Mouse (Mus musculus) heart, adult 18-20 months (tissue): ENCODE measurements around the gene Baz1b. TPM values are rescaled to one million over a fixed set of nuclear protein-coding genes. Genes with fewer than 3 reads are reported as not detected.

Source experiments
- DNase-seq, 2 experiments: peaks; one replicate each; pipeline ENCODE4 v3.0.0; 2021 to 2022; ENCODE audit warnings: mixed read lengths in 1 of 2
- long read RNA-seq, 2 experiments: library from polyadenylated mRNA; stranded (forward); transcript quantifications; one replicate each; pipeline ENCODE4 v2.0.0; 2021
- total RNA-seq, 2 experiments: library from RNA; stranded (reverse); gene quantifications; 2 replicates each; pipeline ENCODE4 v1.2.3; 2021

The Baz1b gene
- total RNA-seq: 10 to 100 TPM; 39.2 to 43.7 TPM
- long read RNA-seq, experiment 1, partial matches to known transcripts: 1 of 7 reads
- long read RNA-seq, experiment 1, other reads (novel, unspliced or antisense): 6 of 7 reads
- long read RNA-seq, experiment 2, full-length matches to known transcripts: 2 of 4 reads
- long read RNA-seq, experiment 2, partial matches to known transcripts: 1 of 4 reads
- long read RNA-seq, experiment 2, other reads (novel, unspliced or antisense): 1 of 4 reads

DNA sequence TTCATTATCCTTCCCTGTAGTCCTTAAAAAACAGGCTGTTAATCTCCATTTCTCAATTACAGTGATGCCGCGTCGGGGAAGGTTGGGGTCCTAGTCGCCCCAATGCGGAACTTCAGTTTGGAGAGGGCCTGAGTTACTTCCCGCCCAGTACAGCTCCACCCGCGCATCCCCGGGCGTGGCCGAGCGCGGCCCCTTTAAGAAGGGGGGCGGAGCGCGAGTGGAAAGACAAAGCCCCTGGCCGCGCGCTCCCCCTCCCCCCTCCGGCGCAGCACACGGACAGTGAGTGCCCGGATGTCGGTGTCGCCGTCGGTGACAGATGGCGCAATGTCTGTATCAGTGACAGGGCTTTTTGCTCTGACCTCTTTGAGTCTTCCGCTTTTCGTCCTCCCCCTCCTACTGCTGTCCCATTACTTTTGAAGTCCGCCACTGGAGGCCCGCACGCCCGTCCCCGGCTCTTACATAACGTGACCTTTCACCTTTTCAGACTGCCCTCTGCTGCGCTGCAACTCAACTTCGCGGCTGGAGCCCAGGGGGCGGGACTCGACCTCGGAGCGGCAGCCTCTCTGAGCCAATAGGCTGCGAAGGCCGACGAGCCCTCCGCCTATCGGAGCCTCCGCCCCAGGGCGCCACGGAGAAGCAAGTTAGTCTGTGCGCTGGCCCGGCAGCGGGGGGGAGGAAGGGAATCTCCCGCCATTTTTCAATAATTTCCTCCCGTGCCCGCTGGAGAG, at the start of gene Baz1b:
Gene Baz1b, plus strand, starts transcription at position 644 of the 728 bp plus-strand sequence.
- peak; percentile 97 to 100 for DNase-seq

DNA sequence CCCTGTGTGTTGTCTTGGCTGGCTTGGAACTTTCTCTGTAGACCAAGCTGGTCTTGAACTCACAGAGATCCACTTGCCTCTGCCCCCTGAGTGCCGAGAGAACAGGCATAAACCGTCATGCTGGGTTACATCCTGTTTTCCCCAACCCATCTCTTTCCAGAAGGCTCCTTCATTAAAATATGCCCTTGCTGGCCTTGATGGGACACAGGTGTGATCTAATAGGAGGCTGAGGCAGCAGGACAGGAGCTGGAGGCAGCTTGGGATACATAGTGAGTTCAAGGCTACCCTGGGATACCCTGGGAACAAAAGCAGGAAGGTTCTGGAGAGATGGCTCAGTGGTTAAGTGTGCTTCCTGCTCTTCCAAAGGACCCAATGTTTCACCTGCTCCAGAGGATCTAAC, 47.2 kb upstream of the Baz1b start:
- DNase-seq: no peak

GRCm38 (mm10) chr5:135144469-135144868, 42.6 kb upstream of the Baz1b start:
- DNase-seq: no peak

DNA sequence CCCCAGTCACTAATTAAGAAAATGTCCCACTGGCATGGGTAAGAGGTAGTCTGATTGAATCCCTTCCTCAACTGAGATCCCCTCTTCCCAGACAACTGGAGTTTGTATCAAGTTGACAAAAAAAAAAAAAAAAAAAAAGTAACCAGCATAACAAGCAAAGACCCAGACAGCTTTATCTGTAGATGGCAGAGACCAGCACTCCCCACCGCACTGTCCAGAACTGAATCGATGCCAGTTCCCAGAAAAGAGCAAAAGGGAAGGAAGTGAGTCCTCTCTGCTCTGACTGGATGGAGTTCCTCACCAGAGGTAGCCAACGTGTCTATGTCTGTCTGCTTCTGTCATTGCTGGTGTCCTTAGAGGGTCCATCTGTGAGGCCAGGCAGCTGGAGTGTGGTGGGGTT, 41.5 kb upstream of the Baz1b start:
- no peak for DNase-seq

DNA sequence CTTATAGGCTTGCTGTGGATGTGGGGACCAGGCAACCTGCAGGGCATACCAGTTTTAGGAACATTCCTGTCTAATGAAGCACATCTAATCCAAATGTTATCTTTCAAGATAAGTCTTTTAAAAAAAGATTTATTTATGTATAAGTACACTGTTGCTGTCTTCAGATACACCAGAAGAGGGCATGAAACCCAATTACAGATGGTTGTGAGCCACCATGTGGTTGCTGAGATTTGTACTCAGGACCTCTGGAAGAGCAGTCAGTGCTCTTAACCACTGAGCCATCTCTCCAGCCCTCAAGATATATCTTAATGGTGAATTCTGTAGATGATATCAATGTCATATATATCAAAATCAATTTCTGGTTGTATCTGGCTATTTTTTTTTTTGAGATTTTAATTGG, 41.1 kb upstream of the Baz1b start:
- DNase-seq: no peak

GRCm38 (mm10) chr5:135148715-135149052, 38.4 kb upstream of the Baz1b start:
- no peak for DNase-seq

DNA sequence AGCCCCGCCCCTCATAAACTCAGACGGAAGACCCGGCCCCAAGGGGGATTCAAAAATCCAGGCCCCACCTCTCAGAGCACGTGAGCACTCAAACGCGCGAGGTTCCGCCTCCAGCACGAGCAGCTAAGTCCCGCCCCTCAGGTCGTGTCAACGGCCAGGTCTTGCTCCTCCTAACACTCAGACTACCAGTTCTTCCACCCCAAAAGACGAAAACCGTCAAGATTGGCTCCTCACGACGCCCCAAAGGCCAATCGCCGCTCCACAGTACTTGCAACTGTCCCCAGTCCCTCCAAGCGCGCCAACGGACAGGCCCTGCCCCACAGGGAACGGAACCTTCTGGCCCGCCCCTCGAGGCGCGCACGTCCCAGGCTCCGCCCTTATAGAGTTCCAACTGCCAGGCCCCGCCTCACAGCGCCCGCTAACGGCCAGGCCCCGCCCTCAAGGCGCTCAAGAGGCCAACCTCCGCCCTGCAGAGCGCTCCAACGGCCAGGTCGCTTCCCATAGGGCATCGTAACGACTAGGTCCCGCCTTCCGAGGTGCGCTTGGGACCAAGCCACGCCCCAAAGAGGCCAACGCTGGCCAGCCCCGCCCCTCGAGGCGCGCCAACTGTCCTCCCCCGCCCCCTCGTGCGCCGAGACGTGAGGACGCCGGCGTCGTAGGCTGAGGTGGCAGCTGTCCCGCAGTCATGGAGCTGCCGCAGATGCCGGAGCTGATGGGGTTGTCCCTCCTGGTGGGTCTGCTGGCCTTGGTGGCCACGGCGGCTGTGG, 37.8 kb upstream of the Baz1b start, which contains the start of gene Tbl2:
Gene Tbl2, plus strand, starts transcription at position 605 of the 767 bp plus-strand sequence.
- DNase-seq: peak; percentile 99

- DNase-seq: no peak
These were observed 37.3 kb upstream of the Baz1b start for GRCm38 (mm10) chr5:135149820-135150178.

- no peak for DNase-seq
These were observed 30.6 kb upstream of the Baz1b start for GRCm38 (mm10) chr5:135156496-135156895.

- DNase-seq: peak; percentile 61 to 73
These were observed 25.8 kb upstream of the Baz1b start for GRCm38 (mm10) chr5:135161221-135161620.

DNA sequence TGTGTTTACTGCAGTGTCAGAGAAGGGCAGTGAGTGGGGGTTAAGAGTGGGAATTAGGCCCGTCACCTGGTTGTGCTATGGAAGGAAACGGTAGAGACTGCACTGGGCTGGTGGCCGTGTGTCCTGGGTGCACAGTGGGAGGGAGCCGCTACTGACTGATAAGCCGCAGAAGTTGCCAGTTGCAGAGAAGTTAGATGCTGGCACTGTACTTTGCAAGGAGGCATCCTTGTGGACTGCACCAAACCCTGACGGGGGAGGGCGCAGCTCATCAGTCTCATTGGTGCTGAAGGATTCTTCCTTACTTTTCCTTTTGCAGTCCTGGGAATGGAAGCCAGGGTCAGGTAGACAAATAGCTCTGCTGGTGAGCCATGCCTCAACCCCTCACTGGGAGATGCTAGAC, 25.4 kb upstream of the Baz1b start:
- no peak for DNase-seq

DNA sequence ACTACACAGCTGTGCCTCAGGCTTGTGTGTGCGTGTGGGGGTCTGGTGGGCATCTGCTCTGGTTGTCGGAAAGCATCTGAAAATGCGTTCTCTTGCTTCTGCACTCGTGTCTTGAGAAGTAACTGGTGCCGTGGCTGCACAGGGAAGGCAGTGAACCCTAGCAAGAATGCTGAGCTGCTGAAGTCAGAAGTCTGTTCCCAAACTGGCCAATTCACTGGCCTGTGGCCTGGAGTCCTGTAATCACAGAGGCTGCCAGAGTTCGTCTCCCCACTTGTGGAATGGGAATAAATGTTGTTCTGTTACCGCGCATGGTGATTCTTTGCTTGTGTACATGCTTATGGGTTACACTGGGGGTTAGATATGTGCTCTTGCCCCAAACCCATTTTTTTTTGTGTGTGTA, 24.7 kb upstream of the Baz1b start:
- no peak for DNase-seq

DNA sequence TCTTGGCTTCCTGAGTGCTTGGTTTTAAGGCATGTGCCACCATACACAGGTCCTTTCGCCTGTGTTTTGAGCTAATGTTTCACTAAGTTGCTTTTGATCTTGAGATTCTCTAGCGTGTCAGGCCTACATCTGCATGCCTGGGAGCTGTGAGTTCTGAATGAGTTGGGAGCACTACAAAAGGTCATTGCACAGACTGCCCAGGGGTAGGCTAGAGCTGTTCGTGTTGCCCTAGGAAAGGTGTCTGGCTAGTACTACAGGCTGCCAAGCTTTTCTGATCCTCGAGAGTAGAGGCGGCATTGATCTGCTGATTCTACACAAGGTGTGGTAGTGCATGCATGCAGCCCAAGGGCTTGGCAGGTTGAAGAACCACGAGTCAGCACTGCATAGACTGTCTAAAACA, 24.2 kb upstream of the Baz1b start:
- no peak for DNase-seq

DNA sequence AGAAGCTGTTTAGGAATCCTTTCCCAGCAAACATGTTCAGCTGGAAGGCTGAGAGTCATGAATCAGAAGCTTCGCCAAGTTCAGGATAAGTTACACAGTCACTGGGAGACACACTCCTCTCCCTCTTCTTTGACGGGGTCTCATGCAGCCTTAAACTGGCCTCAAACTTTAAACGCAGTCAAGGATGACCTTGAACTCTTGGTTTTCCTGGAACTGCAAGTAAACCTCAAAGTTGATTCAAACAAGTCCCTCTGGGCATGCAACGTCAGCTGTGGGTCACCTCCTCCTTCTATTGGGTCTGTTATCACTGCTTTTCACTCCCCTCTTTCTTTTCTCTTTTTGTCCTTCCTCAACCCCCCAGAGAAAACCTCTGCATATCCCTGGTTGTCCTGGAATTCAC, 20.2 kb upstream of the Baz1b start:
- DNase-seq: no peak

GRCm38 (mm10) chr5:135167469-135167868, 19.6 kb upstream of the Baz1b start:
- DNase-seq: no peak

- peak; percentile 97 to 99 for DNase-seq
These were observed 18.7 kb upstream of the Baz1b start, which contains the start of gene Bcl7b for GRCm38 (mm10) chr5:135168063-135169062. TSS of gene Bcl7b (plus strand) at chr5:135168283.

DNA sequence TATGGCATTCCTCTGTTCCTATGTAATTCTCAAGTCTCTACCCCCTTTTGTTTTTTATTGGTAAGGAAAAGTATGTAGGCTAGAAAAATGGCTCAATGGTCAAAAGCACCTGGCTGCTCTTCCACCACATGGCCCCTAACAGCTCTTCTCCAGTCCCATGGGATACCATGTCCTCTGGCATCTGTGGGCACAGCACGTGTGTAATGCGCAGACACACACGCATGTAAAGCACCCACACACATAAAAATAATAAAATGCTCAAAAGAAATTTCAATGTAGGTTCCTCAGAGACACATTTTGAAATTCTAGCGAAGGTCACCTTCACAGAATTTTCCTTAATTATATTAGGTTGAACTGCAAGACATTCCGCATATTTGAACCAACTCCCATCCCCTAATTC, 17.6 kb upstream of the Baz1b start:
- no peak for DNase-seq

DNA sequence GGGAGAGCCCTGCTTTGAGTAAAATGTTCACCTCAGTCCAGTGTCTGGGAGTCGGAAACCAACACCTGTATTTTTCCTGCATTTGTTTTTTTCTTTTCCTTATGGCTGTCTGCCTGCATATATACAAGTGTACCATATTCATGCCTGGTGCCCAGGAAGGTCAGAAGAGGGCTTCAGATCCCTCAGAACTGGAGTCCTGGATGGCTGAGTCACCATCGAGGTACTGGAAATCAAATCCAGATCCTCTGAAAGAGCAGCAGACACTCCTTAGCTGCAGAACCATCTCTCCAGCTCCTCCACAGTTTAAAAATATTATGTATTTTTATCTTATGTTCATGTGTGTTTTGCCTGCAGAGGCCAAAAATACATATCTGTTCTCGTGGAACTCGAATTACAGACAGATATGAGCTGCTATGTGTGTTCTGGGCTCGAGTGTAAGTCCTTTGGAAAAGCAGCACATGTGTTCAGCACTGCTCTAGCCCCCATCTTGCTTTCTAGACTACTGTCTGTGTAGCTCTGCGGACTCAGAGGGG, 15.3 kb upstream of the Baz1b start:
- no peak for DNase-seq

- no peak for DNase-seq
These were observed 14.1 kb upstream of the Baz1b start for GRCm38 (mm10) chr5:135172986-135173385.

- DNase-seq: no peak
These were observed 12.0 kb upstream of the Baz1b start for GRCm38 (mm10) chr5:135175086-135175485.

DNA sequence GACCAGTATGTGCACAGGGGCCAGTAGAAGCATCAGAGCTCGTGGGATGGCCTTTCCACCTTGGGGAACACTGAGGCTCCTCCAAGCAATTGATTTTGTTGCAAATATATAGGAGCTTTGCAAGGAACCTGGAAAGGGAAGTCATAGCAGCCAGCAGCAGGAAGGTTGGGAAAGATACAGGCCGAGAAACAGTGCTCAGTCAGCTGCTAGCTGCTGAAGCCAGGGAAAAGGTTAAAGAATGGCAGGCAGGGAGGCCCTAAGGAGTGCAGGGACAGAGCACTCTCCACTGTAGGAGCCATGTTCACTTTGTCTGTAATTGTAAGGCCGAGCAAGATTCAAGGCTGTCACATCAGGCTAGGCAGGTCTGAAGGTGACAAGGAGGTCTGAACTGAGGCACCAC, 8.5 kb upstream of the Baz1b start:
- DNase-seq: no peak

DNA sequence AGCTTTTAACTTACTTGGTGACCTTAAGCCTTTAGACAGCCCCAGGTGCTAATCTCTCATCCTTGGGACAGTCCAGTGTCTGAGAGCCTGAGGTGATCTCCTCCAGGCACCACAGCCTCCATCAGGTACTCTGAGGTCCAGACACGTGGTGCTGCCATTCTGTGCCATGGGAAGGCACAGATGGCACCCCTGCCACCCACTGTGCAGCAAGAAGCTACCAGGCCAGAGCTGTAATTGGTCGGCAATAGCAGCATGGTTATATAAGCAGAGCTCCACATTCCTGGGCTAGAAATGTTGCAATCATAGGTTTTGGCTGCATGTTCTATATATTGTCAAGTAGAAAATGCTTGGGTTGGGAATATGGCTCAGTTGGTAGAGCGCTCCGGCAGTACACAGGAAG, 8.1 kb upstream of the Baz1b start:
- no peak for DNase-seq
